Mouse (Mus musculus) right cerebral cortex, postnatal 10 days (tissue): ENCODE results near the gene Cavin1.
"Not testable (repeated sequence)": the region's sequence is repeated elsewhere in the genome, so short reads cannot be mapped to it uniquely, and the experiment has no call there.

Experiments used
- DNase-seq, 2 experiments: peaks; one replicate each; pipeline ENCODE4 v3.0.0; 2021; ENCODE audit warnings: low spot score in 2 of 2

The Cavin1 gene

DNA sequence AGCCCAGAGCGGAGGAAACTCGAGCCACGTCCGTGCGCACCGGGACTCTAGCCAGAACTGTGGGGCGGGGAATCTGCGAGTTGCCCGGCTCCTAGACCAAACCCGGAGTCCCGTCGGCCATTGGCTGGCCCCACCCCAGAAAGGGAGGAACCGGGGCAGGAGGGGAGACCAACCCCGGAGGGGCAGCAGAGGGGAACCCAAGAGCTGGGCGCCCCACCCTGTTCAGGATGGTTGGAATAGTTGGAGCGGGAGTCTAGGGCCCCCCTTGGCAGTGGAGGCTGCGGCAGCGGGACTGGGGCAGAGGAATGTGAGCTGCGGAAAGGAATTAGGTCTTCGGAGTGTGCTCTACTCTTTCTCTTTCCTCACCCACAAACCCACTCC, at the start of gene Cavin1:
Cavin1 (minus strand) TSS at position 331 of the 381 bp plus-strand sequence.
- DNase-seq: peak; percentile 71 to 77

- no peak for DNase-seq
These were observed 41.0 kb upstream of the Cavin1 start for GRCm38 (mm10) chr11:101011641-101012040.

DNA sequence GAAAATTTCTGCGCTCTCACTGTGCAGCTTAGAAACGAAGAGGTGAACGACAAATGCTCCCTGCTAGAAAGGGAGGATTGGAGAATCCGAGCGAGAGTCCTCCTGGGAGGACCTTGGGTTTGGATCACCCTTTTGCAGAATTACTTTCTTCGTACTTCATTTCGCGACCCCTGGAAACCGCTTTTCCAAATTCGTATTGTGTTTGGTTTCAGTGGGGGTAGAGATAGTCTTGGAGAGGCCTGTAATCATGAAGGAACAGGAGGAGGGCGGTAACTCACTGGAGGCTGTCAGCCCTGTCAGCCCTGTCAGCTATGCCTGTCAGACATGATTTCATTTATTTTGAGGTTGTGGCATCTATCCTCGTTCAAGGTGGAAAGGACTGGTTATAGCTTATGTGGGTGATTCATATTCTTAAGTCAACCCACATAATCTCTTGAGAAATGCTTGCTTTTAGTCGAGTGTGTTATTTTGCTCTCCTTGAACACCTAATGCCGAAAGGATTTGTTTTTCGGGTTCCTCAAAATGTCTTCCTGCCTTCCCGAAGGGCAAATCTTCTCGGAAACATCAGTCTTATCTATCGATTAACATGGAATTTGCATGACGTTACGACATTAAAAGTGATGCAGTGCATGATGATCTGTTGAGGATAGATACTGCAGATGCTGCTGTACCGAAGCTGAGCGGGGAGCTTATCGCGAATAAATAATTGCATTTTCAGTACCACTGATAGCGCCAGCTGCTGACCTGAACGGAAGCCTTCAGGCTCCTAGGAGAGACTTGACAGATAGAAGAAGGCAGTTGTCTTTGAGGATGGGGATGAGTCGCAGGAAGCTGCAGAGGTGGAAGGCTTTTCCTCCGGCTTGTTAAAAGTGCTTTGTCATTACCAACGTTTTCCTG, 39.4 kb upstream of the Cavin1 start:
- DNase-seq: peak in 1 of 2 experiments; percentile 34

DNA sequence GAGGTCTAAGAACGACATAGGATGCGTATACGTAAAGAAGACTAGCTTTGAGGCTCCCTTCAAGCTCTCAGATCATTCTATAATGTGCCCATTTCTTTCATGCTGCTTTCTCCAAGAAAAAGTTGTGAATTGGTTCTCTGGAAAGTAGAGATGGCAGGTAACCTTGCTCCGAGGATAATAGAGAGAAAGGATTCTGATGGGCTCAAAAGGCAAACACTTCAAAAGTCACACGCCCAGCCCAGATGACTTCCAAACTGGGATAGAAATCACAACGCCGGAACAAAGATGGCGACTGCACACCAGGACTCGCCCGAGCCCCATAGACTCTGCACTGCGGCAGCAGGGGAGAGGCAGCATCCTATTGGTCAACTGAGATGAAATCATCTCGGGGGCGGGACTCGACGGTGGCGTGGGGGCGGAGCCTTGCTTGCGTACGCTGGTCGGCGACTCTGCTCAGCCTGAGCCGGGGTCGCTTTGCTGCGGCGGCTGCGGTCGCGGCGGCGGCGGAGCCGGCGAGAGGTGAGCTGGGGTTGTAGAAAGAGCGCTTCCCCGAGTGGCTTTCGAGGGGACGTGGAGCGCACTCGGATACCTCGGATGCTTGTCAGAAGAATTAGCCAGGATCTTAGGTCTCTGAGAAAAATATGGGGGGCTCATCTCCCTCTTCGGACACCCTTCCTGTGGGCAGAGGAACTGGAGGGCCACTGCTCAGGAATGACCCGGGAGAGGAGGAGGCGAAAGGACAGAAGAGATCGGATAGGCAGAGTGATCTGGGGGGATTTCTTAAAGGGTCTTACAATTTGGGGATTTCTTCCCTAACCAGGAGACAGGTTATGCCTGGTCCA, 38.6 kb upstream of the Cavin1 start, which contains the start of gene Atp6v0a1:
Atp6v0a1 (plus strand) TSS at position 407 of the 842 bp plus-strand sequence.
- DNase-seq: peak; percentile 98 to 99

GRCm38 (mm10) chr11:101008206-101009045, 37.7 kb upstream of the Cavin1 start:
- no peak for DNase-seq

DNA sequence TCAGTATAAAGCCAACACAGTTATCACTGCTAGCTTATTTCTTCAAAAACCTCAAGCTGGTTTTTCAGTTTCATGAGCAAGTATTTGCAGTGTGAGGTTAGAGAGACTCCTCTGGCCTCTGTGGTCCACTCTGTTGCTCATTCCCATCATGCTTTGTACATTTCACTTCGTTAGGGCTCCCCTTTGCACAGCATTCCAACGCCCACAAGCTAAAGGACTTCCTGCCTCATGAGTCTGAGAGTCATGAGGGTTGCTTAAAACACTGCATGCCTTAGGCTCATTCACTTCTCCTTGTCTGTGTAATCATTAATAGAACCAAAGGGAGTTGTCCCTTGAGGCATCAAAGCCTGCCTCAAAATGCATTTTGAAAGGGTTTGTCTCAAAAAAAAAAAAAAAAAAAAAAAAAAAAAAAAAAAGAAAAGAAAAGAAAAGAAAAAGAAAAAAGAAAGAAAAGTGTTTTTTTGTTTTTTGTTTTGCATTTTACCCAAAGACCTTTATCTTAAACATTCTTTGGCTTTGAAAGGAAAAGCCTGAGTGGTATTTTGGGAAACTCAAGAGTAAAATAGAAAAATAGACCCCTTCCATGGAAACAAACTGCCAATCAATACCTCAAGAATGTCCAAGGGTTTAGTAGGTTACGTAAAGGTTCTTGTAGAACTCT, 32.5 kb upstream of the Cavin1 start:
- DNase-seq: no peak

DNA sequence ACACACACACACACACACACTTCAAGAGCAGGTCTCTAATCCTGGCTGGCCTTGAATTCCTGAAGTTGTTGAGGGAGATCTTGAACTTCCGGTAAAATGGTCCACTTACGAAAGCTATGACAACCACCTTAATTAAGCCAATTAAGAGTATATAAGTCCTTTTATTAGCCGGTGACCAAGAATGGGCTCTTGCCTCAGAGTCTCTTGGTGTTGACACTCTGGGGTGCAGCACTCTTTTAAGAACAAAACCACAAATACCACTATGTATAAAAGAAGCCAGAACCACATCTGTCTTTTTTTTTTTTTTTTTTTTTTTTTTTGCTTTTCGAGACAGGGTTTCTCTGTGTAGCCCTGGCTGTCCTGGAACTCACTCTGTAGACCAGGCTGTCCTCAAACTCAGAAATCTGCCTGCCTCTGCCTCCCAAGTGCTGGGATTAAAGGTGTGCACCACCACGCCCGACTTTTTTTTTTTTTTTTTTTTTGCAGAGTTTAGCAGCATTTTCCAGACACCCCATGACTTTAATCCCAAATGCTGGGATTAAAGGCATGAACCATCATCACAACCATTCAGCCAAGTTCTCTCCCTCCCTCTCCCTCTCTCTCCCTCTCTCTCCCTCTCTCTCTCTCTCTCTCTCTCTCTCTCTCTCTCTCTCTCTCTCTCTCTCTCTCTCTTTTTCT, 31.3 kb upstream of the Cavin1 start:
- not testable (repeated sequence) for DNase-seq

GRCm38 (mm10) chr11:100999254-100999653, 28.6 kb upstream of the Cavin1 start:
- no peak for DNase-seq

DNA sequence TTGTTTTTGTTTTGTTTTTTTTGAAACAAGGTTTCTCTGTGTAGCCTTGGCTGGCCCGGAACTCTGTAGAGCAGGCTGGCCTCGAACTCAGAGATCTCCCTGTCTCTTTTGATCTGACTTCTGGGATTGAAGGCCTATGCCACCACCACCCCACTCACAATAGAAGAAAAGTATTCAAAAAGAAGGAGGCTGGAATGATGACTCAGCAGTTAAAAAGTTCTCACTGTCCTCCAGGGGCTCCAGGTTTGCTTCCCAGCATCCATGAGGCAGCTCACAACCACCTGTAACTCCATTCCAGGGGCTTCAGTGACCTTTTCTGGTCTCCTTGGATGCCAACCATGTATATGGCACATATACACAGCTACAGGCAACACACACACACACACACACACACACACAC, 28.1 kb upstream of the Cavin1 start:
- DNase-seq: no peak

DNA sequence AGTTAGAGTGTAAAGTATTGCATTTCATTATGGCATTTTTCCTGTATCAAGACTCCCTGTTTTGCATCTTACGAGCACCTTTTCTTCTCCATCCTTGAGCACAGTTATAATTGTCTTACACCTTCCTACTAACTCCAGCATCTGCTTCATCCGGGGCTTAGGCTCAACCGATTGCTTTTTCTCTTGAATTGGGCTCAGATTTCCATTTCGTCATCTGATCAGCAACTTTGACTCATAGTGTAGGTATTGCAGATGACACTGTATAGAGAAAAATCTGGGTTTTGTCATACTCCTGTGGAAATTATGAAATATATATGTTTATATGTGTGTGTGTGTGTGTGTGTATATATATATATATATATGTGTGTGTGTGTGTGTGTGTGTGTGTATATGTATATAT, 25.8 kb upstream of the Cavin1 start:
- DNase-seq: no peak

GRCm38 (mm10) chr11:100994655-100995054, 24.0 kb upstream of the Cavin1 start:
- DNase-seq: no peak

- no peak for DNase-seq
These were observed 23.5 kb upstream of the Cavin1 start for GRCm38 (mm10) chr11:100994233-100994632.

- DNase-seq: no peak
These were observed 22.8 kb upstream of the Cavin1 start for GRCm38 (mm10) chr11:100993437-100993836.

- DNase-seq: no peak
These were observed 20.4 kb upstream of the Cavin1 start for GRCm38 (mm10) chr11:100991027-100991534.

DNA sequence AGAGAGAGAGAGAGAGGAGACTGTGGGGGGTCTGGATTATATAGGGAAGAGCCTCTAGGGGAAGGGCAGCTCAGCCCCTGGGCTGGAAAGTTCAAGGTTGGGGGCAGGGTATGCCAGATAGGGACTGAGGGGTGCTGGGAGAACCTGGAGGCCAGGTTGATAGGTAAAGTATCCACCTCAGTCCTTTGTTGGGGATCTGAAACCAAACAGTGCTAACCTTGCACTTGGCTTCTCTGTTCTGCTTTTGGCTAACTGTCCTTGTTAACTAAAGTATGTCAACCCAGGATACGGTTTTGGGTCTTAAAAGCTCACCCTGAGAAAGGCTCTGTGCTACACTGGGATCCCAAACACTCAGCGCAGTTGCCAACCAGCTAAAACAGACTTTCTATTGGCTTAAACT, 19.0 kb upstream of the Cavin1 start:
- DNase-seq: no peak

DNA sequence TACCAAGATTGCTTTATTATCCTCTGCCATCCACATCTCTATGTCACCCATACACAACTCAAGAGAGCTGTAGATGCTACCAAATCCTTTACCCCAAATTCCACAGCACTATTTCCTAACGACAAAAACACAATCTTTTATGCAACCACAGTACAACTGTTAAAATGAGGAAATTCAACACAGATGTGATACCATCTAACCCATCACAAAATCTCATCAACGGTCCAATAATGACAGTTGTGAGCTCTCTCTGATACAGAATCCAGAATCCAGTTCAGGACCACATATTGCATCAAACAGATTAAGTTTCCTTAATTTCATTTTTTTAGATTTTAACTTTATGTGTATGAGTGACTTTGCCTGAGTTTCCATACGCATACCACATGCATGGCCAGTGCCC, 18.0 kb upstream of the Cavin1 start:
- no peak for DNase-seq

- no peak for DNase-seq
These were observed 14.9 kb upstream of the Cavin1 start for GRCm38 (mm10) chr11:100985607-100986006.

GRCm38 (mm10) chr11:100983778-100984131, 13.1 kb upstream of the Cavin1 start:
- no peak for DNase-seq

GRCm38 (mm10) chr11:100983125-100983777, 12.6 kb upstream of the Cavin1 start:
- DNase-seq: peak; percentile 68 to 84

GRCm38 (mm10) chr11:100982087-100982486, 11.4 kb upstream of the Cavin1 start:
- DNase-seq: no peak
